Mouse (Mus musculus) limb, embryonic 14.5 days (tissue): ENCODE results near the gene Rpl39. TPM values are rescaled to one million over a fixed set of nuclear protein-coding genes. Genes with fewer than 3 reads are reported as not detected.
A peak's percentile ranks its signal among the peaks of the same experiment; 100 is the strongest.

Experiments
- ATAC-seq: fragments of 200-750 bp; cut with Nextera tagmentation; 2 replicates; pipeline ENCODE4 v1.8.0; 2017; ENCODE audit warnings: low read depth, moderate number of reproducible peaks, moderate TSS enrichment; ENCODE audit not compliant: low FRiP score
- DNase-seq: peaks from one replicate; pipeline ENCODE4 v3.0.0-alpha.2; 2015; ENCODE audit warnings: low spot score
- H3K27ac ChIP-seq: fragments of 300-500 bp; sonication (generic); replicated peaks from 2 replicates; pipeline ENCODE4 v1.5.1; 2014; ENCODE audit warnings: low read depth, mild to moderate bottlenecking, low read length, moderate library complexity, mixed read lengths
- H3K27me3 ChIP-seq: fragments of 300-500 bp; sonication (generic); 2 replicates; pipeline ENCODE4 v1.6.1; 2014; ENCODE audit warnings: low read length, mixed read lengths; ENCODE audit not compliant: control insufficient read depth, insufficient read depth
- H3K36me3 ChIP-seq: fragments of 300-500 bp; sonication (generic); 2 replicates; pipeline ENCODE4 v1.6.1; 2014; ENCODE audit warnings: mild to moderate bottlenecking, low read length, moderate library complexity, mixed read lengths; ENCODE audit not compliant: control insufficient read depth, insufficient read depth
- H3K4me1 ChIP-seq: fragments of 300-500 bp; sonication (generic); 2 replicates; pipeline ENCODE4 v1.6.1; 2014; ENCODE audit warnings: antibody characterized with exemption, low read length, mixed read lengths; ENCODE audit not compliant: control insufficient read depth, insufficient read depth
- H3K4me2 ChIP-seq: fragments of 300-500 bp; sonication (generic); replicated peaks from 2 replicates; pipeline ENCODE4 v1.6.1; 2014; ENCODE audit warnings: low read depth, mild to moderate bottlenecking, low read length, moderate library complexity; ENCODE audit not compliant: severe bottlenecking
- H3K4me3 ChIP-seq: fragments of 300-500 bp; sonication (generic); replicated peaks from 2 replicates; pipeline ENCODE4 v1.5.1; 2014; ENCODE audit warnings: low read length
- H3K9ac ChIP-seq: fragments of 300-500 bp; sonication (generic); 2 replicates; pipeline ENCODE4 v1.6.1; 2014; ENCODE audit warnings: mild to moderate bottlenecking, low read depth, low read length, moderate library complexity; ENCODE audit not compliant: severe bottlenecking
- H3K9me3 ChIP-seq: fragments of 300-500 bp; sonication (generic); 2 replicates; pipeline ENCODE4 v1.6.1; 2016; ENCODE audit warnings: low read length; ENCODE audit not compliant: control insufficient read depth
- POLR2A ChIP-seq: fragments of 200-500 bp; IDR thresholded peaks from 2 replicates; pipeline ENCODE4 v1.8.0; 2012; ENCODE audit warnings: inconsistent platforms, mild to moderate bottlenecking, moderate library complexity, borderline replicate concordance; ENCODE audit not compliant: insufficient read depth, insufficient read length; ENCODE audit errors: extremely low read depth
- WGBS: fragments of 180-500 bp; shearing (Covaris S2); extraction: QIAGEN DNeasy Blood & Tissue Kit; methylation state at CpG from one replicate; pipeline ENCODE4 v1.1.7; 2014; 5-methylcytosine and 5-hydroxymethylcytosine counted together
- polyA plus RNA-seq, 2 experiments: library from polyadenylated mRNA; depleted of rRNA in 1 of 2; stranded (reverse) in 1 of 2; unstranded in 1 of 2; fragments of >200 nt; fragmentation: Nextera tagmentation in 1 of 2; extraction: Ambion mirVana in 1 of 2; gene quantifications; 2 replicates each; pipeline versions ENCODE4 v1.2.1 to v1.2.3; 2012 to 2014

The Rpl39 gene
- polyA plus RNA-seq, 2 experiments, result 658 to 1,130 TPM

DNA sequence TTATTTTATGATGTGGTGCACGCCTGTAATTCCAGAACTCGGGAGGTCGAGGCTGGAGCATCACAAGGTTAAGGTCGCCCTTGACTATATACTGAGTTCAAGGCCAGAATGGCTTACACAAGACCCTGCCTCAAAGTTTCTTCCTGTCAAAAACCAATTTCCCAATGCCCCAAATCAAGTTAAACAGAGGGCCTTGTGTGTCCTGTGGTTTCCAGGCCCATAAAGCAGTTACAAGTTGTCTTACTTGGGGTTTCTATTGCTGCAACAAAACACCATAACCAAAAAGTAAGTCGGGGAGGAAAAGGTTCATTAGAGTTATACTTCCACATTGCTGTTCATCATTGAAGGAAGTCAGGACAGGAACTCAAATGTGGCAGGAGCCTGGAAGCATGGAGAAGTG is 16.4 kb downstream of the Rpl39 start:
- 84% methylated on average over 5 of the region's 5 CpGs for WGBS
- Histone ChIP-seq H3K4me3 (no peak overlapping the region), H3K4me1 (no peaks in the 10 kb centered on the region), H3K27me3 (no peaks in the 10 kb centered on the region), H3K9ac (no peak overlapping the region), H3K9me3 (no peaks in the 10 kb centered on the region), H3K27ac (no peak overlapping the region), H3K4me2 (no peak overlapping the region), H3K36me3 (no peaks in the 10 kb centered on the region)
- ATAC-seq, result no peak
- no peak for TF ChIP-seq POLR2A
- no peak for DNase-seq

DNA sequence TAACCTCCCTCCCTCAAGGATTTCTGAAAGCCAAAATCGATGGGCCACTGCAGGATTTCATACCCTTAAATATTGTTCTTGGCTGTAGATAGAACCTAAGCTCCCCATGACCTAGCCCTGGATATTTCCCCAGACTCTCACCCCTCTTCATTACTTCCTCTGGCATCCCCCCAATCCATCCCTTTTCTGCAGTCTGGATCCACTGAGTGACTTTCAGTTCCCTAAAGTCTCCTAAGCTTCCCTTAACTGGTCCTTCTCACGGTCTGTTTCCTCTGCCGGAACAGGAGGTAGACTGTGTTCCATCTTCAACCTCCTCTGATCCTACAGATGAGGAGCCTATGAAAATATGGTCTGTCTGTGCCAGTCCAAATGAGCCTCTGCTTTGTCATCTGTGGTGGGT is 17.9 kb downstream of the Rpl39 start:
- Histone ChIP-seq H3K27ac (no peak overlapping the region), H3K4me1 (no peaks in the 10 kb centered on the region), H3K4me2 (no peak overlapping the region), H3K9ac (no peak overlapping the region), H3K4me3 (no peak overlapping the region), H3K36me3 (no peaks in the 10 kb centered on the region), H3K27me3 (no peaks in the 10 kb centered on the region), H3K9me3 (no peaks in the 10 kb centered on the region)
- no peak for DNase-seq
- WGBS, result 74% methylated on average over 3 of the region's 3 CpGs
- TF ChIP-seq POLR2A, result no peak
- no peak for ATAC-seq

DNA sequence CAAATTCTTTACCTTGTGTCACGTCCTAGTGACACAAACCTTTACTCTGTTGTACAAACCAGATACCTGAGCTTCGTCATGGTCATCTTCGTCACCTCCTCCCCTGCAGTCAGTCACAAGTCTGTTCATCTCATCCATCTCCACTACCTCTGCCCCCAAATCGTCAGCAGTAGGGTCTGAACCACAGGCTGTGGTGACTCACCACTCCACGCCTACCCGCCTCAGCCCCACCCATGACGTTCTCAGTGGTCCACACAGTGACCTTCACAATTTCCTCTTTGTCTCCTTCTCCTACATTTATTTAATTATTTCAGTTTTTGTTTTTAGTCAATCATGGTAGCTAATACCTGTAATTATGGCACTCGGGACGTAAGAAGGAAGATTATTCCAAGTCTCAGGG is 21.3 kb downstream of the Rpl39 start:
- DNase-seq (no peak), ATAC-seq (no peak)
- no peaks in the 10 kb centered on the region for H3K4me1 ChIP-seq
- WGBS, result 80% methylated on average over 9 of the region's 9 CpGs
- no peak overlapping the region for H3K4me3 ChIP-seq
- H3K27ac ChIP-seq, result no peak overlapping the region
- no peaks in the 10 kb centered on the region for H3K36me3 ChIP-seq
- no peaks in the 10 kb centered on the region for H3K27me3 ChIP-seq
- H3K9ac ChIP-seq, result no peak overlapping the region
- H3K9me3 ChIP-seq, result no peaks in the 10 kb centered on the region
- no peak for TF ChIP-seq POLR2A
- no peak overlapping the region for H3K4me2 ChIP-seq

DNA sequence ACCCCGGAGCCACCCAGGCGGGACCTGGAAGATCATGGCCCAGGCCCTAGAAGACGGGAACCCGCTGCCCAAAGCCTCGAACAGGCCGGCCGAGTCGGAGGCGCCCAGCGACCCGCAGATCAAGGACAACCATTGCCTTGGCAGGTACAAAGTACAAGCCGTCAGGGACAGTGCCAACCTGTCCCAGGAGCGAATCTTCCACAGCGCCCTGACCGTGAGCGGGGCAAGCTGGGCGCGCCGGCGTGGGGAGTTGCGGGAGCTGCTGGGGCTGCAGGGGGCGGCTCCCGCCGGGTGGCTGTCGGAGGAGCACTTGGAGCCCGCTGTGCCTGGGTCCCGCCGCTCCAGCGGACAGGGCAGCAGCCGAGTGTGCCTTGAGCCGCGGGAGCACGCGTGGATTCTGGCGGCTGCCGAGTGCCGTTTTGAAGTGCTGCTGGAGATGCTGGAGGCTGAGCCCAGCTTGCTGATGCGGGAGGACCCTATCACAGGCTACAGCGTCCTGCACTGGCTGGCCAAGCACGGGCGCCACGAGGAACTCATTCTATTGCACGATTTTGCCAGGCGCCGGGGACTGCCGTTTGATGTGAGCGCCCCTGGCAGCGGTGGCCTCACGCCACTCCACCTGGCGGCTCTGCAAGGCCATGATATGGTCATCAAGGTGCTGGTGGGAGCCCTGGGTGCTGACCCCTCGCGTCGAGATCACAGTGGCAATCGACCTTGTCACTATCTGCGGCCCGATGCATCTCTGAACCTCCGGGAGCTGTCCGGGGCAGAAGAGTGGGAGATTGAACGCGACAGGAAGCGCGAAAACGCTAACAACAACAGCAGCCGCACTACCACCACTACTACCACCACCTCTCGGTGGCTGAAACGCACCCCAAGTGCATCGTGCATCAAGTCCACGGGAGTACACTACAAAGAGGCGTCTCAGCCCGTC is 36.0 kb downstream of the Rpl39 start:
- Histone ChIP-seq H3K27me3 (peaks cover 36% of the 10 kb centered on the region; the same call in 1 of the 2 replicates), H3K4me1 (no peaks in the 10 kb centered on the region), H3K9ac (no peak overlapping the region; the same call in 1 of the 2 replicates), H3K4me3 (peak overlapping the region; percentile 32), H3K9me3 (no peaks in the 10 kb centered on the region), H3K4me2 (peak overlapping the region; percentile 60), H3K27ac (no peak overlapping the region), H3K36me3 (no peaks in the 10 kb centered on the region)
- ATAC-seq (no peak), DNase-seq (no peak)
- no peak for TF ChIP-seq POLR2A
- WGBS, result 19% methylated on average over 53 of the region's 70 CpGs

DNA sequence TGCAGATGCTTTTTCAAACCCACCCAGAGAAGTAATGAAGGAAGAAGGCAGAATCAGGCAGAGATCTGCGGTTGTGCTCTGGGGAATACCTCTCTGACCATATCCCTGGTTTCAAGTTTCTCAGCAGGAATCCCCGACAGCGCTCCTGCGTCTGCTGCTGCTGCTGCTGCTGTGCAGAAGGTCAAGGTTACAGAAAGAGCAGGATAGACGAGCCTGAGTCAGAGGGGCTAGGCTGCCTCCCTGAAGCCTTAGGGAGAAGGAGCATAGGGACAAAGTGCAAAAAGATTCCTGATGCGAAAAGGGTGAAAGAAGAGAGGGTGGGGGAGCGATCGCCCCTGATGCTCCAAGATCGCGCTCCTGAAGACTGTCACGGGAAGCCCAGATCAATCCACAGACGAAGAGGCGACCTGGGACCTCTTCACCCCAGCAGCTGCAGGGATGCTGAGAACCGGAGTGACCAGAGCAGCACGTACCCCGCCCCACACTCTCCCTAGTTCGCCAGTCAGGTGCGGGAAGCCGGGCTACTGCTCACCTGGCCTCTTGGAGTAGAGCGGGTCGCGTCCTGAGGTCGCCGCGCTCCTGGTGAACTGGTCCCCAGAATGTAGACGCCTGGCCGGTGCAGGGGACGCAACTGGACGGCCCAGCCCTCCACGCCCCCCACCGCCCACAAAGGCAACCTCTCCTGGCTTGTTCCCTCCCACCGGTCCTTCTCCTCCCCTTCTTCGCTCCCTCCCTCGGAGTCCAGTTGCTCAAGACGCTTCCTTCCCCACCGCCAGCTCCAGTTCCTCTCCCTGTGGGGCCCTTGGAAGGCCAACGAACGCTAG is 36.9 kb downstream of the Rpl39 start, which contains the start of gene Sowahd:
TSS of gene Sowahd (plus strand) at position 780 of the 824 bp plus-strand sequence.
- H3K4me3 ChIP-seq, result peak within 1 kb of the TSS; percentile 32
- 24% methylated on average over 21 of the region's 38 CpGs for WGBS
- H3K27me3 ChIP-seq, result peaks cover 36% of the 10 kb centered on the region; the same call in 1 of the 2 replicates
- no peak for TF ChIP-seq POLR2A
- H3K36me3 ChIP-seq, result no peaks in the 10 kb centered on the region
- H3K4me2 ChIP-seq, result peak within 1 kb of the TSS; percentile 60
- no peaks in the 10 kb centered on the region for H3K4me1 ChIP-seq
- H3K9me3 ChIP-seq, result no peaks in the 10 kb centered on the region
- ATAC-seq (no peak), DNase-seq (no peak)
- no peak within 1 kb of the TSS for H3K27ac ChIP-seq
- no peak within 1 kb of the TSS; the same call in 1 of the 2 replicates for H3K9ac ChIP-seq
